Mouse (Mus musculus) midbrain, embryonic 11.5 days (tissue): Measurements from ENCODE around the gene Gm7579. TPM values are rescaled to one million over a fixed set of nuclear protein-coding genes. Genes with fewer than 3 reads are reported as not detected.
"Not testable (repeated sequence)": the region's sequence is repeated elsewhere in the genome, so short reads cannot be mapped to it uniquely, and the experiment has no call there.

ENCODE experiments used
- ATAC-seq: fragments of 200-750 bp; cut with Nextera tagmentation; 2 replicates; pipeline ENCODE4 v1.8.0; 2017; ENCODE audit warnings: moderate TSS enrichment, moderate library complexity; ENCODE audit not compliant: low FRiP score
- DNase-seq: peaks from one replicate; pipeline ENCODE4 v3.0.0; 2015; ENCODE audit warnings: low spot score; ENCODE audit errors: missing footprints
- H3K27ac ChIP-seq: fragments of 300-500 bp; sonication (generic); 2 replicates; pipeline ENCODE4 v1.5.1; 2014; ENCODE audit warnings: low read depth, low read length
- H3K27me3 ChIP-seq: fragments of 300-500 bp; sonication (generic); 2 replicates; pipeline ENCODE4 v1.6.1; 2014; ENCODE audit warnings: mild to moderate bottlenecking, low read length, moderate library complexity, mixed read lengths; ENCODE audit not compliant: control insufficient read depth, insufficient read depth
- H3K36me3 ChIP-seq: fragments of 300-500 bp; sonication (generic); 2 replicates; pipeline ENCODE4 v1.6.1; 2014; ENCODE audit warnings: mild to moderate bottlenecking, low read length, moderate library complexity, mixed read lengths; ENCODE audit not compliant: control insufficient read depth, insufficient read depth
- H3K4me1 ChIP-seq: fragments of 300-500 bp; sonication (generic); 2 replicates; pipeline ENCODE4 v1.6.1; 2014; ENCODE audit warnings: low read length; ENCODE audit not compliant: control insufficient read depth, insufficient read depth
- H3K4me2 ChIP-seq: fragments of 300-500 bp; sonication (generic); 2 replicates; pipeline ENCODE4 v1.6.1; 2014; ENCODE audit warnings: mild to moderate bottlenecking, moderate library complexity
- H3K4me3 ChIP-seq: fragments of 300-500 bp; sonication (generic); 2 replicates; pipeline ENCODE4 v1.5.1; 2014; ENCODE audit warnings: low read depth, low read length
- H3K9ac ChIP-seq: fragments of 300-500 bp; sonication (generic); 2 replicates; pipeline ENCODE4 v1.6.1; 2014; ENCODE audit warnings: low read length
- H3K9me3 ChIP-seq: fragments of 300-500 bp; sonication (generic); 2 replicates; pipeline ENCODE4 v1.6.1; 2016; ENCODE audit warnings: low read length; ENCODE audit not compliant: control insufficient read depth
- WGBS: fragments of 180-500 bp; shearing (Covaris S2); extraction: QIAGEN DNeasy Blood & Tissue Kit; methylation state at CpG from one replicate; pipeline ENCODE4 v1.1.7; 2014; 5-methylcytosine and 5-hydroxymethylcytosine counted together
- polyA plus RNA-seq: library from polyadenylated mRNA; unstranded; fragments of >200 nt; fragmentation: Nextera tagmentation; extraction: Ambion mirVana; gene quantifications from 2 replicates; pipeline ENCODE4 v1.2.1, GENCODE M21; 2014

Gene Gm7579
- polyA plus RNA-seq, 1 experiment from 2014 or later: not detected

DNA sequence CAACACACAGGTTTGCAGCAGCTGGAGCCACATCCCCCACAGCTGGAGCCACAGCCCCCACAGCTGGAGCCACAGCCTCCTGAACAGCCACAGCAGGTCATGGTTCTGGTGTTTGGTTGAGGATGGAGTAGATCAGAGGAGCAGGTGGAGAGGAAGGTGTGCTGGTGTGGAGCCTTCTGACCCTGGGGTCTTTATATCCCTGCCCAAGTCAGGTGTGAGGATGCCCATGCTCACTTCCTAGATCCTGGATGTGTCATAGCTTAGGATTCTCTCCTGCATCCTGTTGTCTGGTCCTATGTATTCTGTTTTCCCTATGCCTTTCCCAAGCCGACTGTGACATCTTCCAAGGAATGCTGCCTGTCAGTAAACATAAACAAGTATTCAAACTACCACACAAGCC lies 46.6 kb downstream of the Gm7579 start, which contains the start of gene Gm2431:
Gene Gm2431, minus strand, starts transcription at position 101 of the 400 bp plus-strand sequence.
- H3K4me2 ChIP-seq, H3K27me3 ChIP-seq, H3K36me3 ChIP-seq, H3K27ac ChIP-seq, H3K4me3 ChIP-seq, H3K9me3 ChIP-seq, ATAC-seq, H3K4me1 ChIP-seq, DNase-seq, H3K9ac ChIP-seq: not testable (repeated sequence)
- WGBS: 63% methylated on average over 1 of the region's 1 CpGs

Other genes starting within 250 kb of the Gm7579 start
- 59.2 and 60.2 TPM in 2 replicates for gene Mob2, start 150.8 kb upstream of the Gm7579 start, polyA plus RNA-seq
- gene Dusp8, start 116.0 kb upstream of the Gm7579 start, polyA plus RNA-seq: 14.5 and 15.7 TPM in 2 replicates
- gene Gm45618, start 91.1 kb upstream of the Gm7579 start, polyA plus RNA-seq: not detected in 2 replicates
- not detected in 2 replicates for gene Gm39115, start 75.8 kb upstream of the Gm7579 start, polyA plus RNA-seq
- not detected in 2 replicates for gene Gm45337, start 67.3 kb upstream of the Gm7579 start, polyA plus RNA-seq
- gene Gm29735, start 54.7 kb upstream of the Gm7579 start, polyA plus RNA-seq: not detected in 2 replicates
- gene Gm4553, start 46.1 kb upstream of the Gm7579 start, polyA plus RNA-seq: not detected in 2 replicates
- not detected in 2 replicates for gene Krtap5-2, start 35.9 kb upstream of the Gm7579 start, polyA plus RNA-seq
- not detected in 2 replicates for gene Gm10153, start 21.5 kb upstream of the Gm7579 start, polyA plus RNA-seq
- gene Krtap5-3, start 10.5 kb upstream of the Gm7579 start, polyA plus RNA-seq: not detected in 2 replicates
- not detected in 2 replicates for gene Krtap5-5, start 18.1 kb downstream of the Gm7579 start, polyA plus RNA-seq
- not detected in 2 replicates for gene Gm40460, start 29.2 kb downstream of the Gm7579 start, polyA plus RNA-seq
- not detected in 2 replicates for gene Gm2431, start 46.5 kb downstream of the Gm7579 start, polyA plus RNA-seq
- not detected in 2 replicates for gene Gm4559, start 62.5 kb downstream of the Gm7579 start, polyA plus RNA-seq
- not detected in 2 replicates for gene Krtap5-1, start 85.3 kb downstream of the Gm7579 start, polyA plus RNA-seq
- gene Krtap5-4, start 91.7 kb downstream of the Gm7579 start, polyA plus RNA-seq: not detected in 2 replicates
- gene Ifitm10, start 161.9 kb downstream of the Gm7579 start, polyA plus RNA-seq: 0.18 and 0.40 TPM in 2 replicates
- 0.79 and 0.93 TPM in 2 replicates for gene Gm49369, start 170.8 kb downstream of the Gm7579 start, polyA plus RNA-seq
- gene Ctsd, start 176.2 kb downstream of the Gm7579 start, polyA plus RNA-seq: 166 and 169 TPM in 2 replicates
- not detected in 2 replicates for gene Syt8, start 223.0 kb downstream of the Gm7579 start, polyA plus RNA-seq
- 0.47 and 0.96 TPM in 2 replicates for gene Tnni2, start 229.9 kb downstream of the Gm7579 start, polyA plus RNA-seq
- 11.1 and 13.1 TPM in 2 replicates for gene Lsp1, start 248.9 kb downstream of the Gm7579 start, polyA plus RNA-seq